Mouse (Mus musculus): ENCODE data around the gene Tmem176a.

- TF ChIP-seq CTCF (IDR thresholded peaks at IDR 0.05; ENCODE audit: low read depth, low read length) (no peak), POLR2A (IDR thresholded peaks at IDR 0.05; ENCODE audit: extremely low read depth, insufficient read depth, low read length) (no peak)
Measured at GRCm38 (mm10) chr6:48803406-48804051, 37.2 kb upstream of the Tmem176a start.
